Comparison of ENCODE assay signal across 28 mouse cellular contexts in the genomic region with DNA sequence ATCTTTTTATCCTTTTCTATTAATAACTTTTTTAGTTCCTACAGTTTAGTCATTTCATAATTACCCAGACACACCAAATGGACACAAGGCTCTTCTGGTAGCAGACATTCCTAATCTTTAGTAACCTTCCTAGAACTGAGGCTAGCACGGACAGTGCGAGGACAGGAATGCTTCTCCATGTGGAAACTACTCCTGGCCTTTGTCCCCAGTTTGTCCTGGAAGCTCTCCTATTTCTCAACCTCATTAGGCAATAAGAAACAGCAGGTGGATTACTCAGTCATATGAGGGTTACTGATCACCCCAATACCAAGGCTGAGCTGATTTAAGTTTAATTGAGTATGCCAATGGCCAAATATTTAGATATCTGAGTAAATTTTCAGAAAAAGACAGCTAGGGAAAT. TPM values are rescaled to one million over a fixed set of nuclear protein-coding genes. Genes with fewer than 3 reads are reported as not detected.
A peak's percentile ranks its signal among the peaks of the same experiment; 100 is the strongest.
DNase-seq lines count a peak whose midpoint lies in the region; ATAC-seq and TF ChIP-seq lines count a peak whose summit lies in the region.
"Had no signal": no experiment of that assay in that cellular context is flagged by ENCODE, and none has a peak within 500 bp of the region (broad histone marks: within the 10 kb centered on the region; RNA-seq: fewer than 3 reads in every experiment).

No protein-coding gene starts in this region.

- 63% methylated on average over 2 of the region's 2 CpGs for WGBS in heart, adult 2 months
- WGBS in intestine, embryonic 16.5 days: 71% methylated on average over 2 of the region's 2 CpGs

- ATAC-seq in intestine, embryonic 16.5 days: peak; percentile 69
- ATAC-seq in megakaryocyte progenitor cell, adult 5-6 weeks (replicated peaks; ENCODE audit: poor library complexity): no peak
- ATAC-seq: forebrain, postnatal 0 days; midbrain, embryonic 15.5 days had no signal

- no peak overlapping the region for H3K4me3 ChIP-seq in heart, adult 2 months
- H3K4me3 ChIP-seq in intestine, embryonic 16.5 days (ENCODE audit: low read length): no peak overlapping the region
- H3K4me3 ChIP-seq: erythroblast, embryonic 14.5 days; forebrain, embryonic 12.5 days; heart, embryonic 13.5 days; limb, embryonic 10.5 days; limb, embryonic 15.5 days; liver, embryonic 15.5 days; midbrain, embryonic 10.5 days; midbrain, embryonic 15.5 days had no signal

- H3K36me3 ChIP-seq in heart, adult 2 months (ENCODE audit: control insufficient read depth, insufficient read depth, low read length): peaks cover 9% of the 10 kb centered on the region
- H3K36me3 ChIP-seq in intestine, embryonic 16.5 days (ENCODE audit: control insufficient read depth, insufficient read depth, low read length): no peaks in the 10 kb centered on the region
- H3K36me3 ChIP-seq: forebrain, embryonic 12.5 days; heart, embryonic 13.5 days; limb, embryonic 10.5 days; limb, embryonic 15.5 days; liver, embryonic 15.5 days; midbrain, embryonic 10.5 days; midbrain, embryonic 15.5 days had no signal

- no peak for TF ChIP-seq POLR2A in heart, adult 2 months (IDR thresholded peaks at IDR 0.05; ENCODE audit: insufficient read depth, low read depth, low read length)

- intact Hi-C loops in heart, adult 2 months (cut with DNase I): no loop called here
- intact Hi-C loops in gastrocnemius, postnatal 36 days (cut with DNase I): no loop called here

- H3K27ac ChIP-seq in heart, adult 2 months: no peak overlapping the region
- no peak overlapping the region for H3K27ac ChIP-seq in intestine, embryonic 16.5 days (ENCODE audit: low read length)
- H3K27ac ChIP-seq: forebrain, embryonic 12.5 days; heart, embryonic 13.5 days; hindbrain, embryonic 14.5 days; limb, embryonic 10.5 days; limb, embryonic 15.5 days; liver, embryonic 15.5 days; midbrain, embryonic 10.5 days; midbrain, embryonic 15.5 days had no signal

- H3K79me2 ChIP-seq in heart, adult 2 months (replicated peaks; ENCODE audit: control insufficient read depth, insufficient read depth, low read length): no peaks in the 10 kb centered on the region

- no peak overlapping the region for H3K9ac ChIP-seq in heart, adult 2 months (ENCODE audit: low read depth, low read length)
- no peak overlapping the region for H3K9ac ChIP-seq in intestine, embryonic 16.5 days (ENCODE audit: low read depth, low read length)
- H3K9ac ChIP-seq: forebrain, embryonic 12.5 days; forebrain, postnatal 0 days; heart, embryonic 13.5 days; hindbrain, embryonic 14.5 days; limb, embryonic 15.5 days; liver, embryonic 15.5 days; lung, embryonic 14.5 days; midbrain, embryonic 15.5 days had no signal

- no peak overlapping the region for H3K4me2 ChIP-seq in intestine, embryonic 16.5 days (ENCODE audit: low read depth, low read length)
- H3K4me2 ChIP-seq: forebrain, embryonic 12.5 days; heart, embryonic 13.5 days; hindbrain, embryonic 14.5 days; limb, embryonic 15.5 days; liver, embryonic 15.5 days; lung, embryonic 14.5 days; midbrain, embryonic 15.5 days had no signal

- no peaks in the 10 kb centered on the region for H3K27me3 ChIP-seq in heart, adult 2 months (ENCODE audit: control insufficient read depth, insufficient read depth, low read length)
- no peaks in the 10 kb centered on the region for H3K27me3 ChIP-seq in intestine, embryonic 16.5 days (replicated peaks; ENCODE audit: control insufficient read depth, insufficient read depth, low read length)
- H3K27me3 ChIP-seq: forebrain, embryonic 12.5 days; heart, embryonic 13.5 days; limb, embryonic 15.5 days; liver, embryonic 15.5 days; midbrain, embryonic 15.5 days had no signal

- H3K9me3 ChIP-seq in intestine, embryonic 16.5 days (ENCODE audit: control insufficient read depth, low read length): no peaks in the 10 kb centered on the region
- H3K9me3 ChIP-seq: forebrain, embryonic 12.5 days; heart, embryonic 13.5 days; limb, embryonic 10.5 days; limb, embryonic 15.5 days; liver, embryonic 15.5 days; midbrain, embryonic 10.5 days; midbrain, embryonic 15.5 days had no signal

- no peak for TF ChIP-seq CTCF in heart, adult 2 months (IDR thresholded peaks at IDR 0.05)

- no peak for DNase-seq in heart, adult 2 months
- no peak for DNase-seq in heart, adult 18-20 months
- DNase-seq in kidney, adult 9 months: peak; percentile 89
- no peak for DNase-seq in kidney, postnatal 4 days
- peak; percentile 64 to 69 for DNase-seq in kidney, postnatal 36 days
- DNase-seq in gastrocnemius, postnatal 36 days: no peak
- DNase-seq: cerebellum, adult 2 months; cerebellum, postnatal 14 days; forebrain, postnatal 0 days; gastrocnemius, postnatal 25 days; heart, postnatal 10 days; lung, embryonic 14.5 days; lung, postnatal 14 days; right cerebral cortex, adult 18-20 months; spleen, adult 18-20 months; thymus, adult 18-20 months; thymus, postnatal 25 days had no signal

- TF ChIP-seq EP300 in heart, adult 2 months (IDR thresholded peaks at IDR 0.05; ENCODE audit: insufficient read depth, low read depth, low read length): 0 out of 2 replicates have a peak, but pooled peaks have one; percentile 22

- no peaks in the 10 kb centered on the region; the same call in 1 of the 2 replicates for H3K4me1 ChIP-seq in heart, adult 2 months (ENCODE audit: control insufficient read depth, insufficient read depth, low read length)
- H3K4me1 ChIP-seq in intestine, embryonic 16.5 days (ENCODE audit: control insufficient read depth, insufficient read depth, low read length): no peaks in the 10 kb centered on the region
- H3K4me1 ChIP-seq: forebrain, embryonic 12.5 days; limb, embryonic 10.5 days; limb, embryonic 15.5 days; liver, embryonic 15.5 days; midbrain, embryonic 10.5 days; midbrain, embryonic 15.5 days had no signal

RNA-seq across cellular contexts. Expression of a gene that starts 25.5 kb away (rescaled TPM):
- 1,000 to 10,000 TPM; 1,665 to 1,999 TPM for total RNA-seq in heart, adult 2 months (2021)
- polyA plus RNA-seq in heart, adult 2 months (2012; rRNA removed): 341 and 831 TPM in 2 replicates
- total RNA-seq in heart, adult 18-20 months (2021): 1,000 to 10,000 TPM; 1,692 to 1,930 TPM
- 44.9 and 63.4 TPM in 2 replicates for polyA plus RNA-seq in intestine, embryonic 16.5 days (2015; fragmentation: Nextera tagmentation; extraction: Ambion mirVana)
- total RNA-seq in megakaryocyte progenitor cell, adult 5-6 weeks (2015): 0.98 and 1.6 TPM in 2 replicates
- 0.92 and 2.9 TPM in 2 replicates for total RNA-seq in megakaryocyte progenitor cell, adult 5-6 weeks (2017)
- 100 to 1,000 TPM; 264 to 332 TPM for total RNA-seq in gastrocnemius, postnatal 36 days (2021)

Comparison
In these comparisons a context has a peak if more than half of its experiments do, and no peak if none do; other contexts are left out.
1. DNase-seq: peak in kidney, adult 9 months (single experiment) and kidney, postnatal 36 days (2 of 2); none in heart, adult 2 months (0 of 2), heart, adult 18-20 months (0 of 2), kidney, postnatal 4 days (0 of 2) and gastrocnemius, postnatal 36 days (0 of 2).
2. RNA of a gene that starts 25.5 kb away (total RNA-seq): 1,665 to 1,999 TPM in heart, adult 2 months, 1,692 to 1,930 TPM in heart, adult 18-20 months and 264 to 332 TPM in gastrocnemius, postnatal 36 days; 0.92 to 2.9 TPM in megakaryocyte progenitor cell, adult 5-6 weeks; every median in the first group is over 10 times any median in the second.